Mouse (Mus musculus) ES-Bruce4 (cell line): ENCODE results near the gene Olfr1254. TPM values are rescaled to one million over a fixed set of nuclear protein-coding genes. Genes with fewer than 3 reads are reported as not detected.

ENCODE experiments used
- H3K27ac ChIP-seq: 2 replicates; pipeline ENCODE4 v1.5.1; 2012; ENCODE audit warnings: low read length, inconsistent platforms; ENCODE audit not compliant: insufficient read depth
- H3K27me3 ChIP-seq: 2 replicates; pipeline ENCODE4 v1.6.1; 2012; ENCODE audit warnings: mild to moderate bottlenecking, low read length, inconsistent platforms; ENCODE audit not compliant: control insufficient read depth, poor library complexity, insufficient read depth, severe bottlenecking
- H3K36me3 ChIP-seq: 2 replicates; pipeline ENCODE4 v1.6.1; 2012; ENCODE audit warnings: inconsistent platforms, mild to moderate bottlenecking, low read length, moderate library complexity; ENCODE audit not compliant: control insufficient read depth, poor library complexity, insufficient read depth, severe bottlenecking
- H3K4me1 ChIP-seq: one replicate; pipeline ENCODE4 v1.8.1; 2011; ENCODE audit warnings: low read length; ENCODE audit not compliant: control insufficient read depth, insufficient read depth
- H3K4me3 ChIP-seq: 2 replicates; pipeline ENCODE4 v1.5.1; 2011; ENCODE audit warnings: low read depth, mild to moderate bottlenecking, low read length
- H3K9ac ChIP-seq: 2 replicates; pipeline ENCODE4 v1.6.1; 2012; ENCODE audit warnings: low read depth, mild to moderate bottlenecking, inconsistent platforms; ENCODE audit not compliant: poor library complexity, severe bottlenecking
- H3K9me3 ChIP-seq: replicated peaks from 2 replicates; pipeline ENCODE4 v1.6.1; 2012; ENCODE audit warnings: mild to moderate bottlenecking, low read length, inconsistent platforms; ENCODE audit not compliant: control insufficient read depth, poor library complexity, insufficient read depth, severe bottlenecking
- CTCF ChIP-seq: IDR thresholded peaks from one replicate; pipeline ENCODE4 v1.8.1; 2011; ENCODE audit warnings: low read depth, low read length
- EP300 ChIP-seq: IDR thresholded peaks from 2 replicates; pipeline ENCODE4 v1.6.1; 2011; ENCODE audit warnings: low read depth, low read length; ENCODE audit not compliant: insufficient read depth
- POLR2A ChIP-seq: IDR thresholded peaks from one replicate; pipeline ENCODE4 v1.8.1; 2011; ENCODE audit warnings: low read length; ENCODE audit not compliant: insufficient read depth
- polyA plus RNA-seq: library from polyadenylated mRNA; stranded (reverse); fragments of >200 nt; gene quantifications from 2 replicates; pipeline ENCODE4 v1.2.4, GENCODE M21; 2011; ENCODE audit warnings: low read depth; ENCODE audit not compliant: missing spikeins, insufficient read depth, insufficient read length

The Olfr1254 gene
- not detected in 2 replicates for polyA plus RNA-seq

DNA sequence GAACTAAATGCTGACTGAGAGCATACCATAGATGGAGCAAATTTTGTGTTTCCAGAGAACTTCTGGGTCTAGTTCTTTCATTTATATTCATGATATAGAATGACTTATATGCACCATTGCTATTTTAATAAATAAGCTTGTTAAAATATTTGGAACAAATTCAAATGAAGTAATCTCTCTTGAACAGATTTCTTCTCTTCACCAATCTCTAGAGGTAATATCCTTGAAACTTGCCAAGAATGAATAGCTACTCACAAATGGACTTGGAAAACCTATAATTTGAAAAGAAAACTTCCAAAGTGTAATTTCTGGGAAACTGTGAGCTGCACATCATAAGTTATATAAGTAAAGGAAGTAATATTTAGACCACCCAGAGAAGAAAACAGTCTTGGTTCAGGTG is at the start of gene Olfr1254:
Gene Olfr1254, minus strand, starts transcription at position 101 of the 400 bp plus-strand sequence.
- Histone ChIP-seq H3K4me3 (no peak within 1 kb of the TSS), H3K4me1 (no peaks in the 10 kb centered on the region)
- TF ChIP-seq EP300 (no peak), POLR2A (no peak), CTCF (no peak)

DNA sequence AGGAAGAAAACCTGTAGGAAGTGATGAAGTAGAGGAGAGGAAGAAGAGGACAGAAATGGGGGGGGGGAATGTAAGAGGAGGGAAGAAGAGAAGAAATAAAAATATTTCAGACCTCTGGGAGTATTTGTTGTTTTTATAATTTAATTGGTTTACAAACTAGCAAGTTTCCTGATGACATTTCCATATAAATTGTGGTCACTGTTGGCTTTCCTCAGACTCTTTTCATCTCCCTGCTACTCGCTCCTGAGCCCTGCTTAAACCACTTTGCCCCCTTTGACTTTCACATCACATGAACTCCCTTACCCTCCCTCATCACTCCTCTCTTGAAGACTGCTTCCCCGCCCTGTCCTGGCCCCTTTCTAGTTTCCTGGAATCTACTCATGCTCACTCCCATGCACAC is 48.0 kb upstream of the Olfr1254 start, which contains the start of gene Olfr1256:
Gene Olfr1256, minus strand, starts transcription at position 101 of the 400 bp plus-strand sequence.
- Histone ChIP-seq H3K4me1 (no peaks in the 10 kb centered on the region), H3K27ac (no peak within 1 kb of the TSS), H3K9ac (no peak within 1 kb of the TSS), H3K9me3 (no peaks in the 10 kb centered on the region), H3K27me3 (no peaks in the 10 kb centered on the region), H3K36me3 (no peaks in the 10 kb centered on the region), H3K4me3 (no peak within 1 kb of the TSS)
- TF ChIP-seq POLR2A (no peak), EP300 (no peak), CTCF (no peak)

More for the DNA sequence above, at the start of gene Olfr1254:
- H3K27me3 ChIP-seq, result no peaks in the 10 kb centered on the region
- no peaks in the 10 kb centered on the region for H3K9me3 ChIP-seq
- no peak within 1 kb of the TSS for H3K27ac ChIP-seq
- no peak within 1 kb of the TSS for H3K9ac ChIP-seq
- no peaks in the 10 kb centered on the region for H3K36me3 ChIP-seq

DNA sequence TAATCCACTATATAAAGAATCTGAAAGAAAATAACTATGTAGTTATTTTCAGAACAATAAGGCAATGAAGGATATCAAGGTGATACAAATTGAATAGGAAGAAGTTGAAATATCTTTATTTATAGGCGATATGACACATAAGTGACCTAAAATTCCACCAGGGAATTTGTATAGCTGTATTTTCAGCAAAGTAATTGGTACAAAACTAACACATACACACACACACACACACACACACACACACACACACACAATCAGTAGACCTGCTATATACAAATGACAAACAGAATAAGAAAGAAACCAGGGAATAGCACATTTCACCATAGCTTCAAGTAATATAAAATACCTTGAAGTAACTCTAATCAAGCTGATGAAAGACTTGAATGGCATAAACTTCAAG is 26.8 kb upstream of the Olfr1254 start:
- no peak overlapping the region for H3K4me3 ChIP-seq

DNA sequence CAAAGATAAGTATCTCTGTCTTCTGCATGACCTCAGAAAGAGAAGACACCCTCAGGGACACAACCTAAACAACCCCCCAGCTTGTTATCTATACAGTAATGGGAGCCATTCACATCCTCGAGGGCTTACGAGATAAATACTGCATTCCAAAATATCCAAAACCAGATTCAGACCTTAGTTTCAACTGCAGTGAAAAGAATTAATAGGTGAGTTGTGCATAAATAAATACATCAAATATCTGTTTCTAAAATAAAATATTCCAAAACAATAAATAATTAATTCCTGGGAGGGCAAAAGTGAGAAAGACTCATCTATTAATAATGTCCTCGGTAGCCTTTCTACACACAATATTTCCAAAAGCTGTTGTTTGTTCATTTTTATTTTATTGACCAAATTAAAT is 18.3 kb upstream of the Olfr1254 start, which contains the start of gene Olfr1255:
Gene Olfr1255, plus strand, starts transcription at position 301 of the 400 bp plus-strand sequence.
- Histone ChIP-seq H3K4me3 (no peak within 1 kb of the TSS), H3K27ac (no peak within 1 kb of the TSS), H3K36me3 (no peaks in the 10 kb centered on the region), H3K27me3 (no peaks in the 10 kb centered on the region), H3K9ac (no peak within 1 kb of the TSS), H3K9me3 (no peaks in the 10 kb centered on the region), H3K4me1 (no peaks in the 10 kb centered on the region)
- TF ChIP-seq EP300 (no peak), CTCF (no peak), POLR2A (no peak)

More for the DNA sequence above, 26.8 kb upstream of the Olfr1254 start:
- H3K4me1 ChIP-seq, result no peaks in the 10 kb centered on the region
- H3K9me3 ChIP-seq, result no peaks in the 10 kb centered on the region
- no peak for TF ChIP-seq CTCF
- no peak for TF ChIP-seq EP300
- no peak for TF ChIP-seq POLR2A
- no peak overlapping the region for H3K27ac ChIP-seq
- no peak overlapping the region for H3K9ac ChIP-seq
- H3K27me3 ChIP-seq, result no peaks in the 10 kb centered on the region
- H3K36me3 ChIP-seq, result no peaks in the 10 kb centered on the region

DNA sequence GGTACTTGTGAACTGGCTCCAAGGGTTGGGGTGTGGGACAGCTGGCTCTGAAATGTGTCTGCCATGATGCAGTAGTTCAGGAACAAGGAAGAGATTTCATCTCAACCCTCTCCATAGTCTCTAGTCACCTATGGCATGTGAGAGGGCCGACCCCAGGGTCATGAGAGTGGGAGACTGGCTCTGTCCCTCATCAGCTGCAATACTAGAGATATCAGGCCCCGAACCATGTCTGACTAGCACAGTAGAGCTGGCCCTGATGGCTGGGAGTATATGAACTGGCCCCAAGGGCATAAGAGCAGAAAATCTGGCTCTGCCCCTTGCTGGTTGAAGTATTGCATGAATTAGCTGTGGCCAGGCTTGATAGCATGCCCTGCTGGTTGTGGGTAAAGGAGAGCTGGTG is 17.3 kb upstream of the Olfr1254 start:
- no peaks in the 10 kb centered on the region for H3K27me3 ChIP-seq
- no peak overlapping the region for H3K27ac ChIP-seq
- no peaks in the 10 kb centered on the region for H3K36me3 ChIP-seq
- no peak overlapping the region for H3K4me3 ChIP-seq
- TF ChIP-seq CTCF (no peak), EP300 (no peak), POLR2A (no peak)
- H3K9me3 ChIP-seq, result no peaks in the 10 kb centered on the region
- no peak overlapping the region for H3K9ac ChIP-seq
- no peaks in the 10 kb centered on the region for H3K4me1 ChIP-seq

DNA sequence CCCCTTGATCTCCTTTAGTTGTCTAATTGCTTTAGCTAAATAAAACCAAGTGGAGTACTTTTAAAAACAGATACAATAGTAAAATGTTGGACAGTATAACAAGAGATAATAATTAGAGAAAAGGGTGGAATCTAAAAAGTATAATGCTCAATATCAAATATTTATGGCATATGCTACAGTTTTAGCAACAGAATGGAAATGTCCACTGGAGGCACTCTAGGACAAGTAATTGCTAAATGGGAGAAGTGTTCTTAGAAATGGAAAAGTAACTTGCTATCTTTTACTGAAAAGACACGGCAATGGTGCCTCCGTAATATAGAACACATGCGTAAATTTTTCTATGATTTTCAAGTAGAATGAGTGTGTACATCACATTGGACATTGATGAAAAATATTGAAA is 6.2 kb upstream of the Olfr1254 start:
- H3K4me3 ChIP-seq, result no peak overlapping the region
- no peaks in the 10 kb centered on the region for H3K27me3 ChIP-seq
- H3K36me3 ChIP-seq, result no peaks in the 10 kb centered on the region
- H3K4me1 ChIP-seq, result no peaks in the 10 kb centered on the region
- no peaks in the 10 kb centered on the region for H3K9me3 ChIP-seq
- H3K27ac ChIP-seq, result no peak overlapping the region
- no peak overlapping the region for H3K9ac ChIP-seq
- TF ChIP-seq EP300, result no peak
